Mouse (Mus musculus) heart, embryonic 12.5 days (tissue): ENCODE data around the gene BC049730. TPM values are rescaled to one million over a fixed set of nuclear protein-coding genes. Genes with fewer than 3 reads are reported as not detected.

Experiments
- polyA plus RNA-seq: library from polyadenylated mRNA; unstranded; fragments of >200 nt; fragmentation: Nextera tagmentation; extraction: Ambion mirVana; gene quantifications from 2 replicates; pipeline ENCODE4 v1.2.1, GENCODE M21; 2016

Gene BC049730
- polyA plus RNA-seq, 1 experiment from 2014 or later: not detected

Other genes starting within 250 kb of the BC049730 start
- 5.6 and 8.8 TPM in 2 replicates for gene Plaur, start 246.8 kb upstream of the BC049730 start, polyA plus RNA-seq
- gene Cadm4, start 227.2 kb upstream of the BC049730 start, polyA plus RNA-seq: 0.65 and 0.81 TPM in 2 replicates
- gene Zfp428, start 202.2 kb upstream of the BC049730 start, polyA plus RNA-seq: 31.9 and 35.8 TPM in 2 replicates
- 0.37 and 0.40 TPM in 2 replicates for gene AC161166.1, start 196.8 kb upstream of the BC049730 start, polyA plus RNA-seq
- gene Irgq, start 178.6 kb upstream of the BC049730 start, polyA plus RNA-seq: 9.0 TPM in 2 replicates
- not detected in 2 replicates for gene Pinlyp, start 163.1 kb upstream of the BC049730 start, polyA plus RNA-seq
- 70.5 and 71.7 TPM in 2 replicates for gene Xrcc1, start 163.0 kb upstream of the BC049730 start, polyA plus RNA-seq
- gene Ethe1, start 121.7 kb upstream of the BC049730 start, polyA plus RNA-seq: 17.6 and 19.2 TPM in 2 replicates
- gene Zfp575, start 121.6 kb upstream of the BC049730 start, polyA plus RNA-seq: 0.69 and 1.1 TPM in 2 replicates
- not detected in 2 replicates for gene Phldb3, start 98.5 kb upstream of the BC049730 start, polyA plus RNA-seq
- gene Lypd3, start 72.7 kb upstream of the BC049730 start, polyA plus RNA-seq: 0.10 and 0.15 TPM in 2 replicates
- gene Tex101, start 32.6 kb upstream of the BC049730 start, polyA plus RNA-seq: not detected in 2 replicates
- not detected in 2 replicates for gene Gm4763, start 17.7 kb downstream of the BC049730 start, polyA plus RNA-seq
- gene Cd177, start 51.1 kb downstream of the BC049730 start, polyA plus RNA-seq: 0.06 TPM in 1 of 2 replicates, not detected in the other
- gene Ceacam10, start 68.0 kb downstream of the BC049730 start, polyA plus RNA-seq: not detected in 2 replicates
- 12.6 and 13.6 TPM in 2 replicates for gene Gm9844, start 153.0 kb downstream of the BC049730 start, polyA plus RNA-seq
- not detected in 2 replicates for gene Lypd4, start 160.7 kb downstream of the BC049730 start, polyA plus RNA-seq
- not detected in 2 replicates for gene Dmrtc2, start 160.8 kb downstream of the BC049730 start, polyA plus RNA-seq
- 1,145 and 1,216 TPM in 2 replicates for gene Rps19, start 175.1 kb downstream of the BC049730 start, polyA plus RNA-seq
- 0.15 TPM in 1 of 2 replicates, not detected in the other for gene Cd79a, start 188.1 kb downstream of the BC049730 start, polyA plus RNA-seq
- gene Arhgef1, start 193.7 kb downstream of the BC049730 start, polyA plus RNA-seq: 82.7 and 83.0 TPM in 2 replicates
- gene Gm4881, start 235.3 kb downstream of the BC049730 start, polyA plus RNA-seq: not detected in 2 replicates